Mouse (Mus musculus) small intestine, adult 10 weeks (tissue): ENCODE data around the gene Akr1c19. TPM values are rescaled to one million over a fixed set of nuclear protein-coding genes. Genes with fewer than 3 reads are reported as not detected.

Source experiments
- polyA plus RNA-seq: library from polyadenylated mRNA; stranded (reverse); fragments of 350-450 nt; fragmentation: Illumina TruSeq; extraction: RNeasy Lipid Tissue Mini Kit (QIAGEN cat#74804); gene quantifications from one replicate; pipeline ENCODE4 v1.2.3, GENCODE M21; 2014; ENCODE audit warnings: low replicate concordance

Akr1c19 gene
- polyA plus RNA-seq = 709 TPM

GRCm38 (mm10) chr13:4228441-4228840 is at the start of gene Akr1c19:
Gene Akr1c19 (plus strand): TSS chr13:4228700.

GRCm38 (mm10) chr13:4190904-4191303 is 37.6 kb upstream of the Akr1c19 start, which contains the start of gene Akr1c13:
Gene Akr1c13 (plus strand): TSS chr13:4191150.

GRCm38 (mm10) chr13:4279284-4279683 is 50.8 kb downstream of the Akr1c19 start, which contains the start of gene Akr1c12:
Gene Akr1c12 (minus strand): TSS chr13:4279433.

Other genes starting within 250 kb of the Akr1c19 start
- 213 TPM for gene Akr1c14, start 179.7 kb upstream of the Akr1c19 start, polyA plus RNA-seq
- not detected for gene Akr1c18, start 78.0 kb upstream of the Akr1c19 start, polyA plus RNA-seq
- gene Akr1c13, start 37.5 kb upstream of the Akr1c19 start, polyA plus RNA-seq = 835 TPM
- gene Akr1c12, start 50.7 kb downstream of the Akr1c19 start, polyA plus RNA-seq = 415 TPM
- 0.41 TPM for gene Akr1c6, start 205.6 kb downstream of the Akr1c19 start, polyA plus RNA-seq